Mouse (Mus musculus): Measurements from ENCODE around the gene Ece1. TPM values are rescaled to one million over a fixed set of nuclear protein-coding genes. Genes with fewer than 3 reads are reported as not detected.
A peak's percentile ranks its signal among the peaks of the same experiment; 100 is the strongest.
"Not testable (repeated sequence)": the region's sequence is repeated elsewhere in the genome, so short reads cannot be mapped to it uniquely, and the experiment has no call there.

The Ece1 gene
- polyA plus RNA-seq, 1 experiment from 2014 or later, result 20.1 TPM

DNA sequence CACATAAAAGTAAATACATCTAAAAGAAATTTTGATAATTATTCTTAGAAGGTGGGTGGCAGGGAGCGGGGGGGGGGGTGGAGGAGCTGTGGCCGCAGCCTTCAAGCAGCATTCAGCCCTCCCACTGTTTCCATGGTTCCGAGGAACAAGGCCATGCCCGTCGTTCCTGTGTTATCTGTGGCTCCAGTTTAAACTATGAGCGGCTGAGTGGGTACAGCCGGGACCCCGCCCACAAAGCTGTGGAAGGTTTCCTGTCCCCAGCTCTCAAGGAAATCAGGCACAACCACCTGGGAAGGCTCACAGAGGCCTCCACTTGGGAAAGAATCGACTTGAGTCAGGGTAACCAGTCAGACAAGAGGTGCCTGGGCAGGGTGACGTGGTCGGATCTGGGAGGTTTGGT lies 98.7 kb downstream of the Ece1 start:
- Histone ChIP-seq H3K9ac (no peak overlapping the region), H3K36me3 (peaks cover 67% of the 10 kb centered on the region), H3K4me2 (replicated peaks) (no peak overlapping the region), H3K27me3 (no peaks in the 10 kb centered on the region), H3K9me3 (replicated peaks) (0 out of 2 replicates have a peak, but pooled peaks cover 3% of the 10 kb centered on the region), H3K27ac (no peak overlapping the region), H3K4me3 (no peak overlapping the region), H3K4me1 (no peaks in the 10 kb centered on the region)
- 80% methylated on average over 11 of the region's 11 CpGs for WGBS
- no peak for ATAC-seq (ENCODE audit: low FRiP score)

- H3K9me3 ChIP-seq (replicated peaks), result 0 out of 2 replicates have a peak, but pooled peaks cover 3% of the 10 kb centered on the region
Measured at GRCm38 (mm10) chr4:137962643-137963350, 100.8 kb downstream of the Ece1 start.

GRCm38 (mm10) chr4:137963431-137963830 lies 101.4 kb downstream of the Ece1 start:
- no peak overlapping the region for H3K4me3 ChIP-seq
- H3K27me3 ChIP-seq, result no peaks in the 10 kb centered on the region
- no peak for ATAC-seq (ENCODE audit: low FRiP score)
- H3K4me2 ChIP-seq (replicated peaks), result no peak overlapping the region
- H3K9me3 ChIP-seq (replicated peaks), result 0 out of 2 replicates have a peak, but pooled peaks cover 3% of the 10 kb centered on the region
- peaks cover 44% of the 10 kb centered on the region for H3K36me3 ChIP-seq
- H3K9ac ChIP-seq, result no peak overlapping the region
- 92% methylated on average over 6 of the region's 6 CpGs for WGBS
- no peak overlapping the region for H3K27ac ChIP-seq
- no peaks in the 10 kb centered on the region for H3K4me1 ChIP-seq

More at GRCm38 (mm10) chr4:137962643-137963350, 100.8 kb downstream of the Ece1 start:
- Histone ChIP-seq H3K4me2 (replicated peaks) (no peak overlapping the region), H3K9ac (no peak overlapping the region), H3K4me1 (no peaks in the 10 kb centered on the region), H3K27me3 (no peaks in the 10 kb centered on the region), H3K27ac (no peak overlapping the region), H3K36me3 (peaks cover 49% of the 10 kb centered on the region), H3K4me3 (no peak overlapping the region)
- 91% methylated on average over 20 of the region's 20 CpGs for WGBS
- no peak for ATAC-seq (ENCODE audit: low FRiP score)

DNA sequence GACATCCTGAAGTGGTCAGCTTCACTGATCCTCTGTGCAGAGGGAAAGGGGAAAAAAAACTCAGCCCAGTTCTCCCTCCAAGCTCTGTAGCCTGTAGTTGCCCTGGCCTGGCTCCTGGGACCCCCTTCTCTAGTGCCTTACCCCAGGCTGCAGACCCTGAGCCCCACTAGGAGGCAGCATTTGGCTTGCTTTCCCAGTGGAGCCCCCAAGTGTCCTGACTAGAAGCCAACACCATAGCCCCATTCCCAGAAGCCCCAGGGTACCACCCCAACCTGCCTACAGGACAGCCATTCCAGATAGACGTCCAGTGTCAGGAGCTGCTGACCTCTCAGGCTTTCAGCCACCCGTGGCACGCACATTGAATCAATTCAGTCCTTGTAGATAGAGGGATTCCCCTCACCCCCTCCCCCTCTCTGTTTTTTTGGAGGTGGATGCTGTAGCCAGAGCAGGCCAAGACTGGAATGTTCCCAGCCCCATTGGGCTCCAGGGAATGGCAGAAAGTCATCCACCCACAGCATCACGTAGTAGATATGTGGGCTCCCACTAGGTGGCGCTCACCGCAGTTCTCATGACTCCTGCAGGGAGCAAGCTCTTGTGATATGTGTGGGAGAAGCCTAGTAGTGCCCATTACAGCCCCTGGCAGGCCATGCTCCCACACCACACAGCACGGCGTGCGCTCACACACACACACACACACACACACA lies 102.0 kb downstream of the Ece1 start:
- Histone ChIP-seq H3K4me1 (no peaks in the 10 kb centered on the region), H3K36me3 (peaks cover 38% of the 10 kb centered on the region), H3K4me3 (no peak overlapping the region), H3K27me3 (no peaks in the 10 kb centered on the region), H3K9ac (no peak overlapping the region), H3K27ac (no peak overlapping the region), H3K9me3 (replicated peaks) (0 out of 2 replicates have a peak, but pooled peaks cover 3% of the 10 kb centered on the region), H3K4me2 (replicated peaks) (no peak overlapping the region)
- peak; percentile 55 for ATAC-seq (ENCODE audit: low FRiP score)
- 63% methylated on average over 9 of the region's 9 CpGs for WGBS

DNA sequence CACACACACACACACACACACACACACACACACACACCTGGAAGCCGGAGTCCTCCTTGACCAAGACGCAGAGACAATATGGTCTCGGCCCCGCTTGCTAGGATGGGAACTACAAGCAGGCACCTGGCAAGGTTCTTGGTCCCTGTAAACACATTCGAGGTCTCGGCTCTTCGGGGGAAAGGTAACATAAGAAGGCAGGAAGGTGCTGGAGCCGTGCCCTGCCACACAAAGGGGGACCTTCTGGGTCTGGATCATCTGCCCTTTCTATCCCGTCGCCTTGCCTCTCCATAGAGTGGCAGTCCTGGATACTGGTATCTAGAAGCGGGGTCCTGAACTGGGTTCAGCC lies 102.5 kb downstream of the Ece1 start:
- ATAC-seq (ENCODE audit: low FRiP score), result no peak
- H3K9ac ChIP-seq, result no peak overlapping the region
- 0 out of 2 replicates have a peak, but pooled peaks cover 2% of the 10 kb centered on the region for H3K9me3 ChIP-seq (replicated peaks)
- H3K36me3 ChIP-seq, result peaks cover 33% of the 10 kb centered on the region
- no peaks in the 10 kb centered on the region for H3K27me3 ChIP-seq
- H3K27ac ChIP-seq, result no peak overlapping the region
- H3K4me3 ChIP-seq, result no peak overlapping the region
- no peaks in the 10 kb centered on the region for H3K4me1 ChIP-seq
- no peak overlapping the region for H3K4me2 ChIP-seq (replicated peaks)
- 94% methylated on average over 11 of the region's 11 CpGs for WGBS

DNA sequence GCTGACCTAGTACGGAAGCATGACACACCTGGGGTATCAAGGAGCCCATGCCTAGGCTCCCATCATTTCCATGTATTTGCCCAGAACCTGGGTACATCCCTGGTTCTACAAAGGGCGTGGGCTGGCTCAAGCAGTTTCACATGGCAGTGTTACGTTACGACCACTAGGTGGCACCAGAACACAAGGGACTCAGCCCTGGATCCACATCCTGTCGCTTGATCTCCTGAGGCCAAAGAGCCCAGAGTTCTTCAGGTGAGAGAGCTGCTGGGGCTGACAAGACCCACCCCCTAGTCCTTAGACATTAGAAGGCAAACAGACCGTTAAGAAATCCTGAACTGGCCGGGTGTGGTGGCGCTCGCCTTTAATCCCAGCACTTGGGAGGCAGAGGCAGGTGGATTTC lies 106.2 kb downstream of the Ece1 start:
- Histone ChIP-seq H3K4me1 (no peaks in the 10 kb centered on the region), H3K4me2 (replicated peaks) (no peak overlapping the region), H3K27me3 (no peaks in the 10 kb centered on the region), H3K9me3 (replicated peaks) (no peaks in the 10 kb centered on the region), H3K36me3 (no peaks in the 10 kb centered on the region), H3K27ac (no peak overlapping the region), H3K9ac (no peak overlapping the region), H3K4me3 (no peak overlapping the region)
- WGBS, result 8% methylated on average over 9 of the region's 9 CpGs
- ATAC-seq (ENCODE audit: low FRiP score), result peak; percentile 7; the same call in 1 of the 2 replicates

DNA sequence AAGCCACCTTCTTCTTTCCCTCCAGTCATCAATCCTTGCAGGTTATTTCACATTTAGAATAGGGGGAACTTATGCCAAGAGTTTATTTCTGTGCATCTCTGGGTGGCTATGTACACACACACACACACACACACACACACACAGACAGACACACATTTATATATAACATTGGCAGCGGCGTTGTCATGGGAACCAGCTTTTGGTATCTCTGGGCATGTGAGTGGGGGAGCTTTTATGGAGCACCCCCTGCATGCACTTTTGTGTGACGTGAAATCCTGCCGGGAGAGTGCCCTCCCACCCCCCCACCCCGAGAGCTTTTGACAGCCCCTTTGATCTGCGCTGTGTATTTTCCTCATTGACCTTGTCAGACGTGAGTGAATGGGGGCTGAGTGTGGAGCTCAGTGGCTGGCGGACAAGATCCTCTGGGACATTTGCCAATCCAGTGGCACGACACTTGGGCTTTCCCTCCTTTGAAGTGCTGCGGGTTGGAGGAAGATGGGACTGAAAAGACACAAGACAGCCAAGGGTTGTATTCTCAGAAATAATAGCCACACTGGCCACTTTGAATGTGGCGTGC lies 108.7 kb downstream of the Ece1 start:
- H3K4me3 ChIP-seq; H3K9me3 ChIP-seq (replicated peaks); H3K4me1 ChIP-seq; H3K27ac ChIP-seq; H3K4me2 ChIP-seq (replicated peaks); H3K9ac ChIP-seq; H3K27me3 ChIP-seq; H3K36me3 ChIP-seq: not testable (repeated sequence)
- peak; percentile 64 for ATAC-seq (ENCODE audit: low FRiP score)
- WGBS, result no CpG with 5 or more reads among the region's 11 CpGs

GRCm38 (mm10) chr4:137974856-137975432 lies 112.9 kb downstream of the Ece1 start:
- not testable (repeated sequence) for H3K27ac ChIP-seq; H3K4me2 ChIP-seq (replicated peaks); H3K9me3 ChIP-seq (replicated peaks); H3K9ac ChIP-seq; H3K4me1 ChIP-seq; H3K27me3 ChIP-seq; H3K36me3 ChIP-seq; H3K4me3 ChIP-seq
- no CpG with 5 or more reads among the region's 11 CpGs for WGBS
- peak; percentile 54 for ATAC-seq (ENCODE audit: low FRiP score)

DNA sequence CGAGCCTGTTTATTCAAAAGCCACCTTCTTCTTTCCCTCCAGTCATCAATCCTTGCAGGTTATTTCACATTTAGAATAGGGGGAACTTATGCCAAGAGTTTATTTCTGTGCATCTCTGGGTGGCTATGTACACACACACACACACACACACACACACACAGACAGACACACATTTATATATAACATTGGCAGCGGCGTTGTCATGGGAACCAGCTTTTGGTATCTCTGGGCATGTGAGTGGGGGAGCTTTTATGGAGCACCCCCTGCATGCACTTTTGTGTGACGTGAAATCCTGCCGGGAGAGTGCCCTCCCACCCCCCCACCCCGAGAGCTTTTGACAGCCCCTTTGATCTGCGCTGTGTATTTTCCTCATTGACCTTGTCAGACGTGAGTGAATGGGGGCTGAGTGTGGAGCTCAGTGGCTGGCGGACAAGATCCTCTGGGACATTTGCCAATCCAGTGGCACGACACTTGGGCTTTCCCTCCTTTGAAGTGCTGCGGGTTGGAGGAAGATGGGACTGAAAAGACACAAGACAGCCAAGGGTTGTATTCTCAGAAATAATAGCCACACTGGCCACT lies 117.1 kb downstream of the Ece1 start:
- not testable (repeated sequence) for H3K4me1 ChIP-seq; H3K36me3 ChIP-seq; H3K9me3 ChIP-seq (replicated peaks); H3K9ac ChIP-seq; H3K4me2 ChIP-seq (replicated peaks); H3K4me3 ChIP-seq; H3K27ac ChIP-seq; H3K27me3 ChIP-seq
- no CpG with 5 or more reads among the region's 11 CpGs for WGBS
- peak; percentile 63 for ATAC-seq (ENCODE audit: low FRiP score)

- no peaks in the 10 kb centered on the region for H3K27me3 ChIP-seq
- no peak overlapping the region for H3K9ac ChIP-seq
- H3K4me1 ChIP-seq, result no peaks in the 10 kb centered on the region
- H3K4me2 ChIP-seq (replicated peaks), result no peak overlapping the region
- H3K27ac ChIP-seq, result no peak overlapping the region
- H3K4me3 ChIP-seq, result no peak overlapping the region
- no peaks in the 10 kb centered on the region for H3K9me3 ChIP-seq (replicated peaks)
- WGBS, result 72% methylated on average over 1 of the region's 1 CpGs
- no peaks in the 10 kb centered on the region for H3K36me3 ChIP-seq
- ATAC-seq (ENCODE audit: low FRiP score), result no peak
Measured at GRCm38 (mm10) chr4:137982869-137983268, 120.8 kb downstream of the Ece1 start.

- Histone ChIP-seq H3K27me3 (no peaks in the 10 kb centered on the region), H3K4me3 (no peak overlapping the region), H3K4me2 (replicated peaks) (no peak overlapping the region), H3K4me1 (0 out of 2 replicates have a peak, but pooled peaks cover 3% of the 10 kb centered on the region), H3K9me3 (replicated peaks) (no peaks in the 10 kb centered on the region), H3K27ac (no peak overlapping the region), H3K9ac (peak overlapping the region; percentile 1; the same call in 1 of the 2 replicates), H3K36me3 (no peaks in the 10 kb centered on the region)
- ATAC-seq (ENCODE audit: low FRiP score), result no peak
- WGBS, result 42% methylated on average over 10 of the region's 10 CpGs
Measured at GRCm38 (mm10) chr4:137984212-137984611, 122.2 kb downstream of the Ece1 start.

DNA sequence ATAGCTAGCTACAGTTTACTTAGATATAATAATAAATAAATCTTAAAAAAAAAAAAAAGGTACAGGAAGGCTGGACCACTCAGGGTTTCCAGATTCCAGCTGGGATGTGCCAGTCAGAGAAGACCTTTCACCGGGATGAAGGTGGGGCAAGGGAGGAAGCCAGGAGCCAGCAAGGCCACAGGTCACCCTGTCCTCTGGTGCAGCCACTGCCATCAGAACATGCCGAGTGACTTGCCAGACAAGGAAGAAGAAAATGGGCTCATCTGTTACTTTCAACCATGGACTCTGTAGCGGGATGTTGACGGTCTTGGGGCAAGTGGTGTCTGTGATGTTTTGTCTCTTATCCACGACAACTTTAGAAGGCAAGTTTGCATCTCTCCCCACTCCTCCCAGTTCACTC lies 122.7 kb downstream of the Ece1 start:
- 72% methylated on average over 5 of the region's 5 CpGs for WGBS
- Histone ChIP-seq H3K4me3 (no peak overlapping the region), H3K27ac (no peak overlapping the region), H3K9ac (no peak overlapping the region), H3K9me3 (replicated peaks) (no peaks in the 10 kb centered on the region), H3K36me3 (no peaks in the 10 kb centered on the region), H3K4me1 (0 out of 2 replicates have a peak, but pooled peaks cover 3% of the 10 kb centered on the region), H3K4me2 (replicated peaks) (no peak overlapping the region), H3K27me3 (no peaks in the 10 kb centered on the region)
- no peak for ATAC-seq (ENCODE audit: low FRiP score)
